Mouse (Mus musculus) retina, postnatal 7 days (tissue): ENCODE results near the gene Snrnp48.

Experiments used
- DNase-seq: peaks from one replicate; pipeline ENCODE4 v3.0.0-alpha.2; 2012; ENCODE audit warnings: low read depth, low spot score

The Snrnp48 gene

GRCm38 (mm10) chr13:38204702-38205482 lies at the start of gene Snrnp48:
Gene Snrnp48, plus strand, starts transcription at chr13:38204938.
- DNase-seq, result peak; percentile 78

DNA sequence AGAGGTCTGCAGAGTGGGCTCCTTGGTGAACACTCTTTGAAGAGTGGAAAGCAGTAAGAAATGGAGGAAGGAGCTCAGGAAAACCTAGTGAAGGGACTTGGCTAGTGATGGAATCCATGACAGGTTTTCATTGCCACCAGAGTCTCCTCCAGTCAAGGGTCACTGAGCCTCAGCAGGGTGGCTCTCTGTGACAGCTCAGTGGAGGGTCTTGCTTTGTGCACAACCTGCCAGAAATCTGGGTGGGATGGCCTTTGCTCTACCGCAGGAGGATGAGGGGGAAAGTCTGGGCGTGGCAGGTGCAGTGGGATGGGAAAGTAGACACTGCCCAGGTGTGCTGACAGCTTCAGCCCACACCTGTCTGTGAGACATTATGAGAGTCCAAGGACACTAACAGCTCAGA lies 49.2 kb upstream of the Snrnp48 start:
- no peak for DNase-seq

DNA sequence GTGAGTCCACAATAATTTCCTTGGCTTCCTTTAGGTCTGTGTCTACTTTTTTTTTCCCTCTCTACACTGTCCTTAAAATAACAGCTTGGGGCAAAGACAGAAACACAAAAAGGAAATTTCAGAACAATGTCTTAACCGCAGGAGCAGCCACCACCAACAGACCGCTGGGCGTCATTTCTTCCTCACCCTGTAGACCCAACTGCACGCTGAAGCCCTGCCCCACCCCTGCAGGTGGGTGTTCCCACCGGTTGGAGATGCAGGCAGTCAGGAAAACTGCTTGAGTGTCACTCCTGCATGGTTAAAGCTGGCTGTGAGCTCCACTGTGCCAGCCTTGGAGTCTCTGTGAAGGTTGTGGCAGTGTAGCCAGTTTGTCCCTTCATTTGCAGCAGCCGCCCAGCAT lies 47.1 kb upstream of the Snrnp48 start:
- DNase-seq, result no peak

DNA sequence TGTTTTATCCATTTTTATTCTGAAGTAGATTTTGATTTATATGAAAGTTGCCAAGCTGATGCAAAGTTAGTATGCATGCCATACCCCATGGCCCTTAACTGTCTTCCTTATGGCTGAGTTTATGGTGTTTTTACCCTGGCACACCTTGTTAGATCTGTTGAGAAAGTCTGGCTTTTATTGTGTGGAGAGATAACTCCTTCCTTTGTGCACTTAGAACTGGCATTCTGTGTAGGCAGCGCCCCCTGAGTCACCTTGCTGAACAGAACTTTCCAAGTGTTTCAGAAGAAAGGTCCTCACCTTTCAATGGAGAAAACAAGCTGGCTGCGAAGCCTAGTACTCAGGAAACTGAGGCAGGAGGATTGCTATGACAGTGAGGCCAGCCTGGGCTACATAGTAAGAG lies 42.7 kb upstream of the Snrnp48 start:
- DNase-seq, result no peak

- DNase-seq, result no peak
Observed at GRCm38 (mm10) chr13:38162668-38163067, 42.1 kb upstream of the Snrnp48 start.

GRCm38 (mm10) chr13:38164932-38165331 lies 39.8 kb upstream of the Snrnp48 start:
- no peak for DNase-seq

- DNase-seq, result no peak
Observed at GRCm38 (mm10) chr13:38167056-38167455, 37.7 kb upstream of the Snrnp48 start.

DNA sequence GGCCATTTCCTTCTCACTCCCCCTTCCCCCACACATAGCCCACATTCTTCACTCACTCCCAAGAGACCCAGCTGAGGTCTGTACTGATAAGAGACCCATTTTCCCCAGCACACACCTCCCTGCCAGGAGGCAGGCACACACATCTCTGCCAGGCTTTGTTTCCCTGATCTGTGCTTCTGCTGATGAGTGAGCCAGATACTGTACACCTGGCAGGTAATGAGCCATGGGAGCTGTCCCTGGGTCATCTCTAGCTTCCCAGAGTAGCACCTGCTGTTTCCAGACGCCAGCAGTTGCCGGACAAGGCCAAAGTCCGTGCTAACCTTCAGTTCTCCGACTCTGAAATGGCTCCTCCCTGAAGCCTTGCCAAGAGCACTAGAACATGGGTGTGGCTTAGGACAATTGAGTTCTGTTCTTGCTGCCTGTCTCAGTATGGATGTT lies 34.0 kb upstream of the Snrnp48 start:
- DNase-seq, result no peak

GRCm38 (mm10) chr13:38193406-38193805 lies 11.3 kb upstream of the Snrnp48 start:
- no peak for DNase-seq

DNA sequence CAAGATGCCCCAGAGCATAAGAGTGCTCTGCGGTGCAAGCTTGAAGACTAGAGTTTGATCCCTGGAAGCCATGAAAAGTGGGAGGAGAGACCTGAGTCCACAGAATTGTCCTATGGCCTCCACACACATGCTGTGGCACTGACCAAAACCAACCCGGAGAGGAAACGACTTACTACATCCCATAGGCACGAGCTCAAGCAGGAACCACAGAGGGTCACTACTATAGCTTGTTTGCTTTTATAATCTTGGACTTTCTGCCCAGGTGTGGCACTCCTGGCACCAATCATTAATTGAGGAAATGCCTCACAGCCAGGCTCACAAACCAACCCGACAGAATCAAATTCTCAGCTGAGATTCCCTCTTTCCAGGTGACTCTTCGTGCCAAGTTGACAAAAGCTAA lies 3.3 kb upstream of the Snrnp48 start:
- no peak for DNase-seq

GRCm38 (mm10) chr13:38204171-38204570 lies 567 bp upstream of the Snrnp48 start:
- DNase-seq, result no peak

GRCm38 (mm10) chr13:38211122-38211521 lies 6.4 kb downstream of the Snrnp48 start:
- DNase-seq, result no peak

DNA sequence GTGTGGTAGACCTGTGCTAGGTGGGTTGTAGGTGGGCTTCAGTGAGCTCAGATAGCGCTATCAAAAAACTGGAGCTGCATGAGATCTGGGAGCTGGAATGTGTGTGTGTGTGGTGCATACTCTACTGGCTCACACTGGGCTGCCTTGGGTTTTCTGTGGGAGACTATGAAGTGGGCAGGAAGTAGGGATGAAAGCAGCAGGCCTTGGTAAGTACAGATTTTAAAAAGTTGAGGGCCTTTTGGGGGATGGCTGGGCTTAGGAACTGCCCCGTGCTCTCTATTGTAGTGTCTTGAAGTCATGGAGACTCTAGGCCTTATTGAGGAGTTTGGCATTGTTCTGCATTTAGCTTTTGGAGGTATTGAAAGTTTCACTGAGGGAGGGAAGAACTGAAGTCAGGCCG lies 13.9 kb downstream of the Snrnp48 start:
- no peak for DNase-seq

DNA sequence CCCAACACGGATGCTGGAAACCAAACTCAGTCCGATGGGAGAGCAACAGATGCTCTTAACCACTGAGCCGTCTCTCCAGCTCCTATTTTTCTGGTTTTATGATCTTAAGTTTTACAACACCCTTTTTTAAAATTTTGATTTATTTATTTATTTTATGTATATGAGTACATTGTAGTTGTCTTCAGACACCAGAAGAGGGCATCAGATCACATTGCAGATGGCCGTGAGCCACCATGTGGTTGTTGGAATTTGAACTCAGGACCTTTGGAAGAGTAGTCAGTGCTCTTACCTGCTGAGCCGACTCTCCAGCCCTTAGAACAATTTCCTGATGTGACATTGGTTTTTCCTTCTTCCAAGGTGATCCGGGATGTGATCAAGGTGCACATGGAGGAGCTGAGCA lies 15.6 kb downstream of the Snrnp48 start:
- no peak for DNase-seq

GRCm38 (mm10) chr13:38230177-38230821 lies 25.6 kb downstream of the Snrnp48 start:
- no peak for DNase-seq

DNA sequence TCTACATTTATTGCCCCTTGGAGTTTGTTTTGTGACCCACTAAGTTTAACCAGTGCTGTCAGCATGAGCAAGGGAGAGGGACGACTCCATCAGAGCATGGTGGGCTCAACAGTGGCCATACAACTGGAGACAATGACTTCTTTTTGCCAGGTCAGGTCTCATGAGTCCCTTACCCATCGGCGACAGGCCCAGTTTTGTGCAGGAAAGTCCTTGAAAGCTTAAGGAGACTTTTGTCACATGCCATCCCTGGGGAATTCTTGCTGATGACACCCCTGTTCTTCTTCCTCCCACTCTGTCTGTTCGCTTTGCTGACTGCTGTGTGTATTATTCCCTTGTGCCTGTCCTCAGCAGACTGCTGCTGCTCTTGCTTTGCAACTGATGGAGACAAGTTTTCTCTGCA lies 27.7 kb downstream of the Snrnp48 start:
- DNase-seq, result no peak

DNA sequence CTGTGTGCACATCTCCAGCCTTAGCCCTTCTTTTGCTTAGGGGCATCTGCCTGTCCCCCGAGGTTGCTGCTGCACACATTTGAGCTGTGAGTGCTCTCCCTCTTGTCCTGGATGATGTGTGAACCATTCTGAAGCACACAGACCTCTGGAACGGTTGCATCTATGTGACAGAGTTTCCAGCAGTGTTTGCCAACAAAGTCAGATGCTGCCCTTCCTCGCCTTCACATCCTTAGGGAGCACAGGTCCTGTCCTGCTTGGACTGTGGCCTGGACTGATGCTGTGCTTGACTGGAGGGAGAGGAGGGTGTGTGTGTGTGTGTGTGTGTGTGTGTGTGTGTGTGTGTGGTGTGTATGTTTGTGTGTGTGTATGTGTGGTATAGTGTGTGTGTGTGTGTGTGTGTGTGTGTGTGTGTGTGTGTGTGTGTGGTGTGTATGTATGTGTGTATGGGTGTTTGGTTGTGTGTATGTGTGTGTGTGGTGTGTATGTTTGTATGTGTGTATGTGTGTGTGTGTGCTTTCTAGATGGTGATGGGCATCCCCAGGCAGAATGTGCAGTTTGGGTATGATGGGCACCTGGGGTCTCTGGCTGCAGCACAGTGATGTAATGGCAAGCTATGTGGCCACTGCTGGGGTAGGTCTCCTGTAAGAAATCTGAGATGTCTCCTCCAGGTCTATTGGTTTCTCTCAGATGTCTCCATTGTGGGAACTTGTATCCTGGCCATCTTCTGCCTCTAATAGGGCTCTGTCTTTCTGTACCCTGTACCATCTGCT lies 28.3 kb downstream of the Snrnp48 start:
- DNase-seq, result no peak

DNA sequence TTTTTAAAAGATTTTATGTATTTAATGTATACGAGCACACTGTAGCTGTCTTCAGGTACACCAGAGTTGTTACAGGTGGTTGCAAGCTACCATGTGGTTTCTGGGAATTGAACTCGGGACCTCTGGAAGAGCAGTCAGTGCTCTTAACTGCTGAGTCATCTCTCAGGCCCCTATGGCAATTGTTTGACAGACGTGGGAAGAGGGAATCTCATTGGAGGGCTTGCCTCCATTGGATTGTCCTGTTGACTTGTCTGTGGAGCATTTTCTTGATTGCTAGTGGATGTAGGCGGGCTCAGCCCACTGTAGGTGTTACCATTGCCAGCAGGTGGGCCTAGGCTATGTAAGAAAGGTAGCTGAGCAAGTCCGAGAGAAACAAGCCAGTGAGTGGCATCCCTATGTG lies 29.9 kb downstream of the Snrnp48 start:
- no peak for DNase-seq

GRCm38 (mm10) chr13:38235370-38235769 lies 30.6 kb downstream of the Snrnp48 start:
- DNase-seq, result no peak

DNA sequence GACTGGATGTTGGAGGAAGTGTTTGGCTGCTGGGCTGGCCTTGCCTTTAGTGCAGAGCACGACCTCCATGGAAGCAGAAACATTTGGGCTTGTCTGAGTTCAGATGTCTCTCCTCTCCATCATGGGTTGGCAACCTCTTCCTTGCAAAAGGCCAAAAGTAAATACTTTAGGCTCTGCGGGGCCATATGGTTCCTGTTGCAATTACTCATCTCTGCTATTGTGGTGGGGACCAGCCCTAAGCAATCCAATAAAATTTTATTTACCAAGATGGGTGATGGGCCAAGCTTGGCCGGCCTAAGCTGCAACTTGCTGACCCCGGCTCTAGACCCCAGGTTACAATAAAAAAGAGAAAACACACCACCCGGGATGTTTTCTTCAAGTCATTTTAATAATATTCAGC lies 43.4 kb downstream of the Snrnp48 start:
- no peak for DNase-seq

GRCm38 (mm10) chr13:38251226-38251625 lies 46.5 kb downstream of the Snrnp48 start:
- DNase-seq, result no peak

DNA sequence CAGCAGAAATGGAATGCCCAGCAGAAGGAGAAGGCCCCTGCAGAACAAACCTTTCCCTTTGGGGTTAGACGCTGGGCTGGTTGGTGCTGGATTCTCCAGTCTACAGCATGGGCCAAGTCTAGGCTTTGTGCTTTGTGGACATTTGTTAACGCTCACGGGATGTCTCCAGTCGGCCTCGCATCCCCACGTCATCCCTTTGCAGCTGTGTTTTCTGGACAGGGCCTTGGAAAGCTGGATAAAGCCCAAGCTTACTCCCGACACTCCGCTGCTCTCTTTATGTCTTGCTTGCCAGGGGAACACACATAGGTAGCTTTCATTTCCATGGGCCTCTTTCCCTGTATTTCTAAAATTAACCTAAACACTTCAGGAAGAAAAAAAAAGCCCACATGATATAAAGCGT lies 49.0 kb downstream of the Snrnp48 start:
- no peak for DNase-seq

DNA sequence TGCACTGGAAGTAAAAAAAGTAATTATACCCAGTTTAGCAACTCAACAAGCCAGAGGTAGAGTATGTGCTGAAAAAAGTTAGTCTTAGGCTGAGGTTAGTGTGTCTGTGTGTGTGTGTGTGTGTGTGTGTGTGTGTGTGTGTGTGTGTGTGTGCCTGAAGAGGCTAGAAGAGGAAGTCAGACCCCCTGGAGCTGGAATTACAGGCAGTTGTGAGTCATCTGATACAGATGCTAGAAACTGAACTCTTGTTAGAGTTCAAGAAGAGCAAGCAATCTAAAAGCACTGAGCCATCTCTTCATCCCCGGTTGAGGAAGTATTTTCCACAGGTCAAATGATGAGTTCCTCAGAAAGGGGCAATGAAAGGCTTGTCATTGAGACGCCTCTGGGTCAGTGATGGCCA lies 54.2 kb downstream of the Snrnp48 start:
- no peak for DNase-seq
